Mouse (Mus musculus) stomach, embryonic 16.5 days (tissue): Measurements from ENCODE around the gene Myh11. TPM values are rescaled to one million over a fixed set of nuclear protein-coding genes. Genes with fewer than 3 reads are reported as not detected.

Experiments used
- ATAC-seq: fragments of 200-750 bp; cut with Nextera tagmentation; 2 replicates; pipeline ENCODE4 v1.8.0; 2017; ENCODE audit warnings: moderate number of reproducible peaks, moderate TSS enrichment; ENCODE audit not compliant: insufficient read depth, low FRiP score
- H3K27ac ChIP-seq: fragments of 300-500 bp; sonication (generic); 2 replicates; pipeline ENCODE4 v1.5.1; 2014; ENCODE audit warnings: low read length
- H3K27me3 ChIP-seq: fragments of 300-500 bp; sonication (generic); 2 replicates; pipeline ENCODE4 v1.6.1; 2014; ENCODE audit warnings: low read length, control low read depth, mixed read lengths; ENCODE audit not compliant: control insufficient read depth, insufficient read depth
- H3K36me3 ChIP-seq: fragments of 300-500 bp; sonication (generic); 2 replicates; pipeline ENCODE4 v1.6.1; 2014; ENCODE audit warnings: low read length; ENCODE audit not compliant: control insufficient read depth, insufficient read depth
- H3K4me1 ChIP-seq: fragments of 300-500 bp; sonication (generic); 2 replicates; pipeline ENCODE4 v1.6.1; 2014; ENCODE audit warnings: low read length, control low read depth, mixed read lengths; ENCODE audit not compliant: control insufficient read depth, insufficient read depth
- H3K4me2 ChIP-seq: fragments of 300-500 bp; sonication (generic); 2 replicates; pipeline ENCODE4 v1.6.1; 2014; ENCODE audit warnings: low read depth, low read length, mixed read lengths
- H3K4me3 ChIP-seq: fragments of 300-500 bp; sonication (generic); replicated peaks from 2 replicates; pipeline ENCODE4 v1.5.1; 2014; ENCODE audit warnings: mild to moderate bottlenecking, low read length
- H3K9ac ChIP-seq: fragments of 300-500 bp; sonication (generic); 2 replicates; pipeline ENCODE4 v1.6.1; 2014; ENCODE audit warnings: low read length
- H3K9me3 ChIP-seq: fragments of 300-500 bp; sonication (generic); replicated peaks from 2 replicates; pipeline ENCODE4 v1.6.1; 2016; ENCODE audit warnings: low read length, control low read depth; ENCODE audit not compliant: control insufficient read depth
- WGBS: fragments of 180-500 bp; shearing (Covaris S2); extraction: QIAGEN DNeasy Blood & Tissue Kit; methylation state at CpG from one replicate; pipeline ENCODE4 v1.1.7; 2014; 5-methylcytosine and 5-hydroxymethylcytosine counted together
- polyA plus RNA-seq: library from polyadenylated mRNA; unstranded; fragments of >200 nt; fragmentation: Nextera tagmentation; extraction: Ambion mirVana; gene quantifications from 2 replicates; pipeline ENCODE4 v1.2.1, GENCODE M21; 2015

Gene Myh11
- polyA plus RNA-seq, 1 experiment from 2014 or later, result 294 TPM

DNA sequence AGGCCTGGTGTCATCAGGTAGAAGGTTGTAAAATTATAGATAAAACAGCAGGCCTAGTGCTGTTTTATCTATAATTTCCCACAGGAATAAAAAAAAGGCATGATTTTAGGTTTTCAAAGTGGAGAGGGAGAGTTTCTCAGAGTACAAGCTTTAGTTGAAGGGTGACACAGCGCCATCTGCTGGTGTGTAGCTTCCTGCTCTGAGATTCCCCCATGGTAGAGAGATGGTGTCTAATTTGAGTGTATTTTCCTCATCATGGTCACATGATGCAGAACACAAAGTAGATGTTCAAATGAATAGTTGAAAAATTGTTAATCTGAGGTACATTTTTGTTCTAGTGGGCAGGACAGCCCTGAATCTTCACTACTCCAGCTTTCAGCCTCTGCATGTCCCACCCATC, 95.7 kb downstream of the Myh11 start:
- Histone ChIP-seq H3K4me1 (no peaks in the 10 kb centered on the region), H3K9me3 (no peaks in the 10 kb centered on the region), H3K27me3 (no peaks in the 10 kb centered on the region), H3K36me3 (peaks cover 5% of the 10 kb centered on the region; the same call in 1 of the 2 replicates), H3K9ac (no peak overlapping the region), H3K4me2 (no peak overlapping the region), H3K4me3 (no peak overlapping the region), H3K27ac (no peak overlapping the region)
- WGBS, result 31% methylated on average over 1 of the region's 1 CpGs
- ATAC-seq, result no peak

DNA sequence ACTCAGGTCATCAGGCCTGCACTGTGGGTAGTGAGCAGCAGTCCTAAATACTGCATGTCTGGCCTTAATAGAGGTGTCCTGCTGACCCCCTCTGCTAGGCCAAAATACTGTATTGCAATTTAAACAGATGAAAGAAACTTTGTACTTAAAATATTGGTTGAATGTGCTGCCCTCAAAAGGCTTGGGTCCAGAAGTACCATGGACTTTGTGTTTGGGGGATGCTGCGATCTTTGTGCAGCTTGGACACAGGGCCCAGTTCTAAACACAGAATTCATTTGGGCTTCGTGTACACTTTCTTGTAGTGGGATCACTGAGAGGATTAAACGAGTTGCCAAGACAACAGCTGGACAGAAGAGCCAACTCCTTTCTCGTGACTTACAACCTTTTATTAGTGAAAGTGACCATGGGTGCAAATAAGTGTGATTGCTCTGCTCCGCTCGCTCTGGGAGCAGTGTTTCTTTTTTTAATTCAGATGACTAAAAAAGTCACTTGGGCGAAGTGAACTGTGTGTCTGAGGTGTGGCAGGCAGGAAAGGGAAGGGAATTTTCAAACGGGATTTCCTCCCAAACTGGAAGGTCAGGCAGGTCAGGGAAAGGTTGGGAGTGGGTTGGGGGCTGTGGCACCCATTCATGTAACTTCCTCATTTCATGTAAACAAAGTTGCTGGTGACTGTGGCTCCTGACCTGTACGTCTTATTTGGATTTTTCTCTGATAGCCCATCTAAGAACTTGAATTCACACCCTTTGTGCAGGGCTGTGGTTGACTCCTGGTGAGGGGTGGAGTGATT, 96.8 kb downstream of the Myh11 start:
- no peak overlapping the region for H3K4me2 ChIP-seq
- ATAC-seq, result no peak
- no peak overlapping the region for H3K27ac ChIP-seq
- H3K36me3 ChIP-seq, result peaks cover 8% of the 10 kb centered on the region; the same call in 1 of the 2 replicates
- H3K27me3 ChIP-seq, result no peaks in the 10 kb centered on the region
- H3K4me3 ChIP-seq, result no peak overlapping the region
- H3K4me1 ChIP-seq, result no peaks in the 10 kb centered on the region
- H3K9me3 ChIP-seq, result no peaks in the 10 kb centered on the region
- WGBS, result 60% methylated on average over 9 of the region's 9 CpGs
- no peak overlapping the region for H3K9ac ChIP-seq

GRCm38 (mm10) chr16:14185516-14185915, 105.7 kb downstream of the Myh11 start:
- peaks cover 55% of the 10 kb centered on the region for H3K36me3 ChIP-seq
- no peaks in the 10 kb centered on the region for H3K9me3 ChIP-seq
- H3K9ac ChIP-seq, result no peak overlapping the region
- no peak overlapping the region for H3K4me3 ChIP-seq
- no peak for ATAC-seq
- WGBS, result 96% methylated on average over 5 of the region's 5 CpGs
- no peaks in the 10 kb centered on the region for H3K4me1 ChIP-seq
- H3K27ac ChIP-seq, result no peak overlapping the region
- no peak overlapping the region for H3K4me2 ChIP-seq
- H3K27me3 ChIP-seq, result no peaks in the 10 kb centered on the region

- Histone ChIP-seq H3K36me3 (peaks cover 51% of the 10 kb centered on the region), H3K4me2 (no peak overlapping the region), H3K27ac (no peak overlapping the region), H3K4me1 (no peaks in the 10 kb centered on the region), H3K9me3 (no peaks in the 10 kb centered on the region), H3K27me3 (no peaks in the 10 kb centered on the region), H3K4me3 (no peak overlapping the region), H3K9ac (no peak overlapping the region)
- 73% methylated on average over 1 of the region's 1 CpGs for WGBS
- ATAC-seq, result no peak
Observed at GRCm38 (mm10) chr16:14183856-14184255, 107.3 kb downstream of the Myh11 start.

- no peak overlapping the region for H3K4me2 ChIP-seq
- H3K4me3 ChIP-seq, result no peak overlapping the region
- no peaks in the 10 kb centered on the region for H3K27me3 ChIP-seq
- H3K4me1 ChIP-seq, result no peaks in the 10 kb centered on the region
- H3K27ac ChIP-seq, result no peak overlapping the region
- ATAC-seq, result no peak
- H3K9ac ChIP-seq, result no peak overlapping the region
- 73% methylated on average over 5 of the region's 5 CpGs for WGBS
- no peaks in the 10 kb centered on the region for H3K9me3 ChIP-seq
- peaks cover 39% of the 10 kb centered on the region for H3K36me3 ChIP-seq
Observed at GRCm38 (mm10) chr16:14182360-14182759, 108.8 kb downstream of the Myh11 start.

- Histone ChIP-seq H3K4me1 (no peaks in the 10 kb centered on the region), H3K4me3 (no peak overlapping the region), H3K27ac (no peak overlapping the region), H3K9me3 (no peaks in the 10 kb centered on the region), H3K27me3 (no peaks in the 10 kb centered on the region), H3K36me3 (peaks cover 24% of the 10 kb centered on the region), H3K9ac (no peak overlapping the region), H3K4me2 (no peak overlapping the region)
- 79% methylated on average over 6 of the region's 6 CpGs for WGBS
- ATAC-seq, result no peak
Observed at GRCm38 (mm10) chr16:14180163-14180733, 110.9 kb downstream of the Myh11 start.

DNA sequence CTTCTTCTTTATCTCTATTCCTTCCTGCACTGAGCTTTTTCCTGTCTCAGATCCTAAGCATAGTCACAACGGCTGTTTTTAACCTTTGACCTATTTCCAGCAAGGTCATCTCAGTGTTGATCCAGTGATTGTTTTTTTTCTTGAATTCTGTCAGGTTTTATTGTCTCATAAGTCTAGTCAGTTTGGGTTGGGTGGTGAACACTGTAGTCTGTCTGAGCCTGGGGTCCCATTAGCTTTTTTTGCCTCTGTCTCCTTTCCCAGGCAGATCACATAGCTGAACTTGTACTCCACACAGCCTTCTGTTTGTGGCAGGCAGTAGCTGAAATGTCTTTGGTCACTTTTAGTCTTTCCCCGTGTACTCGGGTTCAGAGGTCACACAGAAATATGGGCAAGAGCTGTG, 113.1 kb downstream of the Myh11 start:
- Histone ChIP-seq H3K27ac (no peak overlapping the region), H3K9ac (no peak overlapping the region), H3K27me3 (no peaks in the 10 kb centered on the region), H3K36me3 (peaks cover 11% of the 10 kb centered on the region), H3K4me3 (no peak overlapping the region), H3K4me2 (no peak overlapping the region), H3K4me1 (no peaks in the 10 kb centered on the region), H3K9me3 (no peaks in the 10 kb centered on the region)
- ATAC-seq, result no peak
- 47% methylated on average over 3 of the region's 3 CpGs for WGBS

- WGBS, result 88% methylated on average over 1 of the region's 1 CpGs
- Histone ChIP-seq H3K9ac (no peak overlapping the region), H3K27me3 (no peaks in the 10 kb centered on the region), H3K4me1 (no peaks in the 10 kb centered on the region), H3K4me2 (no peak overlapping the region), H3K36me3 (peaks cover 18% of the 10 kb centered on the region), H3K9me3 (no peaks in the 10 kb centered on the region), H3K27ac (no peak overlapping the region), H3K4me3 (no peak overlapping the region)
- no peak for ATAC-seq
Observed at GRCm38 (mm10) chr16:14169706-14170105, 121.5 kb downstream of the Myh11 start.

DNA sequence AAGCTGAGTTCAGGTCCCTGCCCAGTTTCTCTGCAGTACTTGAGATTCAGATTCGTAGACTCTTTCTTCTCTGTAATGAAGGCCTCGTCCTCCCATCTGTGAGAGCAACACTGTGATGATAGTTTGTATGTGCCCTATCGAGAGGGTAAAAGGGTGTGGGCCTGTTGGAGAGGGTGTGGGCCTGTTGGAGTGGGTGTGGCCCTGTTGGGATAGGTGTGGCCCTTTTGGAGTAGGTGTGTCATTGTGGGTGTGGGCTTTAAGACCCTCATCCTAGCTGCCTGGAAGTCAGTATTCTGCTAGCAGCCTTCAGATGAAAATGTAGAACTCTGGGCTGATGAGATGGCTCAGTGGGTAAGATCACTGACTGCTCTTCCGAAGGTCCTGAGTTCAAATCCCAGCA, 124.7 kb downstream of the Myh11 start:
- H3K9me3 ChIP-seq, result no peaks in the 10 kb centered on the region
- no peaks in the 10 kb centered on the region for H3K27me3 ChIP-seq
- H3K9ac ChIP-seq, result no peak overlapping the region
- ATAC-seq, result no peak
- H3K4me2 ChIP-seq, result no peak overlapping the region
- H3K36me3 ChIP-seq, result peaks cover 9% of the 10 kb centered on the region
- no peak overlapping the region for H3K4me3 ChIP-seq
- H3K4me1 ChIP-seq, result peaks cover 8% of the 10 kb centered on the region
- no peak overlapping the region for H3K27ac ChIP-seq
- 77% methylated on average over 4 of the region's 4 CpGs for WGBS
